Mouse (Mus musculus): ENCODE results near the gene Eif1b. TPM values are rescaled to one million over a fixed set of nuclear protein-coding genes. Genes with fewer than 3 reads are reported as not detected.
A peak's percentile ranks its signal among the peaks of the same experiment; 100 is the strongest.

Eif1b gene
- 37.5 to 68.8 TPM (median 67.8 TPM) in 3 replicates for total RNA-seq (2017)

GRCm38 (mm10) chr9:120492010-120492399 is at the start of gene Eif1b:
TSS of gene Eif1b (plus strand) at chr9:120492232.
- ATAC-seq (replicated peaks; ENCODE audit: insufficient number of reproducible peaks, low FRiP score, low TSS enrichment, poor library complexity, severe bottlenecking): no peak

GRCm38 (mm10) chr9:120444642-120445041 is 47.4 kb upstream of the Eif1b start:
- no peak for ATAC-seq (replicated peaks; ENCODE audit: insufficient number of reproducible peaks, low FRiP score, low TSS enrichment, poor library complexity, severe bottlenecking)

- no peak for ATAC-seq (replicated peaks; ENCODE audit: insufficient number of reproducible peaks, low FRiP score, low TSS enrichment, poor library complexity, severe bottlenecking)
Observed at GRCm38 (mm10) chr9:120449696-120450329, 42.2 kb upstream of the Eif1b start.

GRCm38 (mm10) chr9:120455768-120456655 is 36.0 kb upstream of the Eif1b start:
- no peak for ATAC-seq (replicated peaks; ENCODE audit: insufficient number of reproducible peaks, low FRiP score, low TSS enrichment, poor library complexity, severe bottlenecking)

- ATAC-seq (replicated peaks; ENCODE audit: insufficient number of reproducible peaks, low FRiP score, low TSS enrichment, poor library complexity, severe bottlenecking): no peak
Observed at GRCm38 (mm10) chr9:120470431-120470830, 21.6 kb upstream of the Eif1b start.

GRCm38 (mm10) chr9:120481644-120482043 is 10.4 kb upstream of the Eif1b start:
- ATAC-seq (replicated peaks; ENCODE audit: insufficient number of reproducible peaks, low FRiP score, low TSS enrichment, poor library complexity, severe bottlenecking): no peak

GRCm38 (mm10) chr9:120482382-120482781 is 9.7 kb upstream of the Eif1b start:
- no peak for ATAC-seq (replicated peaks; ENCODE audit: insufficient number of reproducible peaks, low FRiP score, low TSS enrichment, poor library complexity, severe bottlenecking)

- no peak for ATAC-seq (replicated peaks; ENCODE audit: insufficient number of reproducible peaks, low FRiP score, low TSS enrichment, poor library complexity, severe bottlenecking)
Observed at GRCm38 (mm10) chr9:120483101-120483500, 8.9 kb upstream of the Eif1b start.

GRCm38 (mm10) chr9:120487076-120487475 is 5.0 kb upstream of the Eif1b start:
- no peak for ATAC-seq (replicated peaks; ENCODE audit: insufficient number of reproducible peaks, low FRiP score, low TSS enrichment, poor library complexity, severe bottlenecking)

- no peak for ATAC-seq (replicated peaks; ENCODE audit: insufficient number of reproducible peaks, low FRiP score, low TSS enrichment, poor library complexity, severe bottlenecking)
Observed at GRCm38 (mm10) chr9:120491509-120491908, 523 bp upstream of the Eif1b start.

GRCm38 (mm10) chr9:120492400-120493351 is 644 bp downstream of the Eif1b start:
- ATAC-seq (replicated peaks; ENCODE audit: insufficient number of reproducible peaks, low FRiP score, low TSS enrichment, poor library complexity, severe bottlenecking): peak; percentile 16; the same call in 1 of the 2 replicates

- ATAC-seq (replicated peaks; ENCODE audit: insufficient number of reproducible peaks, low FRiP score, low TSS enrichment, poor library complexity, severe bottlenecking): no peak
Observed at GRCm38 (mm10) chr9:120493781-120494180, 1.7 kb downstream of the Eif1b start.

- ATAC-seq (replicated peaks; ENCODE audit: insufficient number of reproducible peaks, low FRiP score, low TSS enrichment, poor library complexity, severe bottlenecking): 0 out of 2 replicates have a peak, but pooled peaks have one; percentile 32
Observed at GRCm38 (mm10) chr9:120496691-120497090, 4.7 kb downstream of the Eif1b start.

GRCm38 (mm10) chr9:120497983-120498382 is 6.0 kb downstream of the Eif1b start:
- no peak for ATAC-seq (replicated peaks; ENCODE audit: insufficient number of reproducible peaks, low FRiP score, low TSS enrichment, poor library complexity, severe bottlenecking)

- ATAC-seq (replicated peaks; ENCODE audit: insufficient number of reproducible peaks, low FRiP score, low TSS enrichment, poor library complexity, severe bottlenecking): no peak
Observed at GRCm38 (mm10) chr9:120501191-120501902, 9.3 kb downstream of the Eif1b start.

GRCm38 (mm10) chr9:120502013-120502412 is 10.0 kb downstream of the Eif1b start:
- peak; percentile 63 for ATAC-seq (replicated peaks; ENCODE audit: insufficient number of reproducible peaks, low FRiP score, low TSS enrichment, poor library complexity, severe bottlenecking)

- ATAC-seq (replicated peaks; ENCODE audit: insufficient number of reproducible peaks, low FRiP score, low TSS enrichment, poor library complexity, severe bottlenecking): no peak
Observed at GRCm38 (mm10) chr9:120504423-120504822, 12.4 kb downstream of the Eif1b start.

GRCm38 (mm10) chr9:120511781-120512180 is 19.7 kb downstream of the Eif1b start:
- ATAC-seq (replicated peaks; ENCODE audit: insufficient number of reproducible peaks, low FRiP score, low TSS enrichment, poor library complexity, severe bottlenecking): no peak

All from monocyte, adult 5-6 weeks (primary cell).